Comparison of ENCODE assay signal across 17 mouse cellular contexts in the genomic region with DNA sequence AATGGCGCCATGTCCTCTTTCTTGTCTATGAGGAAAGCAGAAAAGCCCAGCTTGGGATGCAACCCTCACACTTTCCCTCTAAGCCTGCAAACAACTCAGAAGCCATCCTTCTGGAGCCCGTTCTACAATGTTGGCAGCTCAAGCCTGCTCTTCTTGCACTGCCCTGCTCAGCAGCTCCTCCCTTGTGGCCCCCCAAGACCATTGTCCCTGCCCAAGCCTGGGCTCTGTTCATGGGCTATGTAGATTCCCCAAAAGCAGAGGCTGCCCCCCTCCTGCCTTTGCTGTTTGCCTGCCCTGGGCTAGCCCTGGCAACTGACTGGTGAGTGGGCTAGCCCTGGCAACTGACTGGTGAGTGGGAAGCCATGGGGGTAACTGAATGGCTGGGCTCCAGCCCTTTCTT.
"Had no signal": no experiment of that assay in that cellular context is flagged by ENCODE, and none has a peak within 500 bp of the region (broad histone marks: within the 10 kb centered on the region; RNA-seq: fewer than 3 reads in every experiment).

No protein-coding gene starts in this region.

- H3K27ac ChIP-seq: lung, embryonic 15.5 days; macrophage; midbrain, embryonic 12.5 days; neural tube, embryonic 12.5 days; stomach, embryonic 15.5 days; stomach, postnatal 0 days had no signal

- H3K36me3 ChIP-seq: lung, embryonic 15.5 days; midbrain, embryonic 12.5 days; neural tube, embryonic 12.5 days; stomach, embryonic 15.5 days had no signal

- H3K9me3 ChIP-seq: lung, embryonic 15.5 days; midbrain, embryonic 12.5 days; neural tube, embryonic 12.5 days; stomach, embryonic 15.5 days had no signal

- DNase-seq: liver, postnatal 0 days; lung, adult 2 months; lung, postnatal 14 days; lung, postnatal 36 days; midbrain, embryonic 14.5 days; right cerebral cortex, postnatal 14 days; thymus, adult 2 months; thymus, postnatal 25 days; thymus, postnatal 4 days had no signal

- H3K4me2 ChIP-seq: lung, embryonic 15.5 days; midbrain, embryonic 12.5 days; neural tube, embryonic 12.5 days; stomach, embryonic 15.5 days had no signal

- H3K4me1 ChIP-seq: lung, embryonic 15.5 days; megakaryocyte, embryonic 14.5 days; stomach, embryonic 15.5 days had no signal

- H3K9ac ChIP-seq: liver, postnatal 0 days; lung, embryonic 15.5 days; midbrain, embryonic 12.5 days; neural tube, embryonic 12.5 days; stomach, embryonic 15.5 days had no signal

- H3K27me3 ChIP-seq: lung, embryonic 15.5 days; neural tube, embryonic 12.5 days; stomach, embryonic 15.5 days had no signal

- H3K4me3 ChIP-seq: lung, embryonic 15.5 days; megakaryocyte, embryonic 14.5 days; midbrain, embryonic 12.5 days; neural tube, embryonic 12.5 days; stomach, embryonic 15.5 days had no signal

- ATAC-seq: liver, postnatal 0 days; lung, postnatal 0 days had no signal
